Mouse (Mus musculus) spleen, postnatal 10 days (tissue): Measurements from ENCODE around the gene Ndufc1.
"Not testable (repeated sequence)": the region's sequence is repeated elsewhere in the genome, so short reads cannot be mapped to it uniquely, and the experiment has no call there.

ENCODE experiments used
- DNase-seq, 2 experiments: peaks; one replicate each; pipeline ENCODE4 v3.0.0; 2021 to 2022; ENCODE audit warnings: low spot score in 2 of 2

Gene Ndufc1

GRCm38 (mm10) chr3:51396219-51397068 is 12.3 kb downstream of the Ndufc1 start, which contains the start of gene Mgarp:
Gene Mgarp, minus strand, starts transcription at chr3:51396738.
- peak; percentile 41 to 67 for DNase-seq

GRCm38 (mm10) chr3:51395461-51396145 is 13.2 kb downstream of the Ndufc1 start:
- DNase-seq, result no peak

- no peak for DNase-seq
These were observed 13.9 kb downstream of the Ndufc1 start for GRCm38 (mm10) chr3:51394881-51395280.

- DNase-seq, result no peak
These were observed 15.1 kb downstream of the Ndufc1 start for GRCm38 (mm10) chr3:51393651-51394050.

- DNase-seq, result not testable (repeated sequence)
These were observed 15.8 kb downstream of the Ndufc1 start for GRCm38 (mm10) chr3:51393018-51393417.

GRCm38 (mm10) chr3:51391591-51391990 is 17.2 kb downstream of the Ndufc1 start:
- no peak for DNase-seq

GRCm38 (mm10) chr3:51391095-51391494 is 17.7 kb downstream of the Ndufc1 start:
- DNase-seq, result no peak

GRCm38 (mm10) chr3:51388904-51389303 is 19.9 kb downstream of the Ndufc1 start:
- no peak for DNase-seq

GRCm38 (mm10) chr3:51387868-51388381 is 20.9 kb downstream of the Ndufc1 start:
- no peak for DNase-seq

- no peak for DNase-seq
These were observed 21.7 kb downstream of the Ndufc1 start for GRCm38 (mm10) chr3:51387134-51387451.

- no peak for DNase-seq
These were observed 22.2 kb downstream of the Ndufc1 start for GRCm38 (mm10) chr3:51386441-51387133.

- no peak for DNase-seq
These were observed 25.4 kb downstream of the Ndufc1 start for GRCm38 (mm10) chr3:51383409-51383808.

GRCm38 (mm10) chr3:51380660-51381014 is 28.2 kb downstream of the Ndufc1 start:
- no peak for DNase-seq

GRCm38 (mm10) chr3:51379786-51380659 is 28.8 kb downstream of the Ndufc1 start:
- DNase-seq, result no peak

GRCm38 (mm10) chr3:51378665-51378946 is 30.2 kb downstream of the Ndufc1 start:
- DNase-seq, result no peak

- peak in 1 of 2 experiments; percentile 38 for DNase-seq
These were observed 30.7 kb downstream of the Ndufc1 start for GRCm38 (mm10) chr3:51377878-51378664.

GRCm38 (mm10) chr3:51375307-51376265 is 33.2 kb downstream of the Ndufc1 start:
- DNase-seq, result peak; percentile 41 to 76

- DNase-seq, result no peak
These were observed 35.2 kb downstream of the Ndufc1 start for GRCm38 (mm10) chr3:51373544-51373943.

GRCm38 (mm10) chr3:51372883-51373282 is 35.9 kb downstream of the Ndufc1 start:
- no peak for DNase-seq

GRCm38 (mm10) chr3:51371826-51372225 is 37.0 kb downstream of the Ndufc1 start:
- DNase-seq, result no peak
